Mouse (Mus musculus): ENCODE results near the gene Spata31d1d. TPM values are rescaled to one million over a fixed set of nuclear protein-coding genes. Genes with fewer than 3 reads are reported as not detected.

Spata31d1d gene
- polyA plus RNA-seq, 1 experiment from 2014 or later = not detected

DNA sequence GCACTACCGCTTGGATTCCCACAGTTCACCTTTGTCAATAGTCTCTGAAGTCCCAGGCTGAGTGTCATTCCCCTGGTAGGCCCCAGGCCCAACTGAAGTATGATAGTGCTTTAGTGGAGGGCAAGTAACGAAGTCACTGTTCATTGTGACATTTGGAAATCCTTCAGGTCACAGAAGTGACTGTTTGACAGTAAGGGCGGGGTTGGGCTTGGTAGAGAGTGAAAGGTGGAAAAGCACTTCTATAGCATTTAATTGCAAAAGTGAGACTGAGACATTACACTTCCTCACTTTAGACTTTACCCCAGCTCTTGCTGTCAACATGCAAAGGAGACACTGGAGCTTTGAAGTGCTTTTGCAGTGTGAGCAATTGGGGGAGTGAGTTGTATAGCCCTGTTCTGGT is 37.5 kb downstream of the Spata31d1d start, which contains the start of gene 4921517D22Rik:
TSS of gene 4921517D22Rik (minus strand) at position 101 of the 400 bp plus-strand sequence.
- H3K4me2 ChIP-seq (replicated peaks) = no peak within 1 kb of the TSS
- no peaks in the 10 kb centered on the region for H3K9me3 ChIP-seq (replicated peaks)
- H3K4me1 ChIP-seq = 0 out of 2 replicates have a peak, but pooled peaks cover 2% of the 10 kb centered on the region
- no peaks in the 10 kb centered on the region for H3K36me3 ChIP-seq
- ATAC-seq (ENCODE audit: low FRiP score) = no peak
- H3K4me3 ChIP-seq = no peak within 1 kb of the TSS
- 87% methylated on average over 3 of the region's 3 CpGs for WGBS
- H3K27me3 ChIP-seq = peaks cover 9% of the 10 kb centered on the region; the same call in 1 of the 2 replicates
- H3K27ac ChIP-seq = no peak within 1 kb of the TSS
- H3K9ac ChIP-seq = no peak within 1 kb of the TSS

DNA sequence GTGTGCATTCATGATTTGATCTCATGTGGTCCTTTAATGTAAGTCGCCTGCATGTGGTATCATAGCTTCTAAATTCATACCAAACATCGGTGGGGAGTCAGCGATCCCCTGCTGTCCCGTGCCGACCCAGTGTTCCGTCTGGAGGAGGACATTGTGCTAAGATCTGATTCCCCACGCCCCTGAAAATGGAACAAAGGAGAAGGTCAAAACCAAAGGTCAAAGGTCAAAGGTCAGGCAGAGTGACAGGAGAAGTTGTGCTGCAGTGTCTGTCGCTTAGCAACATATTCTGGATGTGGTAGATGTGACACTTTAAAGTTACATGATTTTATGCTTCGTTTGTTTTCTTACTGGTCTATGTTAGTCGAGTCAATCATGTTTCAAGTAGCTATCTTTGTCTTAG is 40.1 kb downstream of the Spata31d1d start:
- no peak overlapping the region for H3K9ac ChIP-seq
- H3K27me3 ChIP-seq = peaks cover 9% of the 10 kb centered on the region; the same call in 1 of the 2 replicates
- no peak overlapping the region for H3K4me2 ChIP-seq (replicated peaks)
- H3K4me3 ChIP-seq = no peak overlapping the region
- H3K4me1 ChIP-seq = 0 out of 2 replicates have a peak, but pooled peaks cover 2% of the 10 kb centered on the region
- H3K27ac ChIP-seq = no peak overlapping the region
- H3K36me3 ChIP-seq = no peaks in the 10 kb centered on the region
- WGBS = 32% methylated on average over 10 of the region's 10 CpGs
- no peaks in the 10 kb centered on the region for H3K9me3 ChIP-seq (replicated peaks)
- ATAC-seq (ENCODE audit: low FRiP score) = no peak

DNA sequence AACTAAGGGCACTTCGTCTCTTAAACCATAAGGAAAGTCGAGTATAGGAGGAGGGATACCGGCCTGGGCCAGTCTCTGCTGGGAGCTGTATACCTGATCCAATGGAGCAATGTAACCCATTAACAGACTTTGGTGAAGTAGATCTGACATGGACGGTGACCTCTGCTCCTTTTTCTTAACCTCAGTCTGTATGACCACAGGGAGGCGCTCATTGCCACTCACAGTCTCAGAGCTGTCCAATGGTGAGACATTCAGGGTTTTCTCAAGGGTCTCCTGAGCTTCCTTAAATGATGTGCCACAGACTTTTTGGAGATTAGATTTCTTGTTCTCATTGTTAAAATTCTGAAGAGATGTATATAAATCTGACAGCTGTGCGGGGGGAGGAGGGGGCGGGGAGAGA is 41.0 kb downstream of the Spata31d1d start:
- H3K4me3 ChIP-seq = no peak overlapping the region
- H3K9ac ChIP-seq = no peak overlapping the region
- H3K36me3 ChIP-seq = no peaks in the 10 kb centered on the region
- H3K27ac ChIP-seq = no peak overlapping the region
- WGBS = 81% methylated on average over 7 of the region's 7 CpGs
- H3K4me1 ChIP-seq = 0 out of 2 replicates have a peak, but pooled peaks cover 2% of the 10 kb centered on the region
- H3K9me3 ChIP-seq (replicated peaks) = no peaks in the 10 kb centered on the region
- H3K27me3 ChIP-seq = peaks cover 9% of the 10 kb centered on the region; the same call in 1 of the 2 replicates
- ATAC-seq (ENCODE audit: low FRiP score) = no peak
- no peak overlapping the region for H3K4me2 ChIP-seq (replicated peaks)

DNA sequence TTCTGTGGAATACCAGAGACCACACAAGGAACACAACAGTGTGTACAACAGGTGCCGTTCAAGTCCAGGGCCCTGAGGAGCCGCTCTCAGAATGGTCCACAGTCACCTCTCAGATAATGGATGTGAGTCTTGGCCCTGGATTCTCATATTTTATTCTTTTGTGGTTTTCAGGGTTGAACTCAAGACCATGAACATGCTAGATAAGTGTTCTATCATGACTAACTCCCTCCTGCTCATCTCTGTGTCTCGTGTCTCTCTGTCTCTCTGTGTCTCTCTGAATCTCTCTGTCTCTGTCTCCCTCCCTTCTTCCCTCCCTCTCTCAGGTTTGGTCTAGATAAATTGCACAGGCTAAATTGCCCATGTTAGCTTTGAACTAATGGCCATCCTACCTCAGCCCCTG is 41.7 kb downstream of the Spata31d1d start:
- no peaks in the 10 kb centered on the region for H3K36me3 ChIP-seq
- H3K4me1 ChIP-seq = 0 out of 2 replicates have a peak, but pooled peaks cover 2% of the 10 kb centered on the region
- H3K27ac ChIP-seq = no peak overlapping the region
- H3K9ac ChIP-seq = no peak overlapping the region
- WGBS = 96% methylated on average over 3 of the region's 3 CpGs
- H3K4me2 ChIP-seq (replicated peaks) = no peak overlapping the region
- no peak overlapping the region for H3K4me3 ChIP-seq
- no peaks in the 10 kb centered on the region for H3K9me3 ChIP-seq (replicated peaks)
- no peak for ATAC-seq (ENCODE audit: low FRiP score)
- peaks cover 9% of the 10 kb centered on the region; the same call in 1 of the 2 replicates for H3K27me3 ChIP-seq

DNA sequence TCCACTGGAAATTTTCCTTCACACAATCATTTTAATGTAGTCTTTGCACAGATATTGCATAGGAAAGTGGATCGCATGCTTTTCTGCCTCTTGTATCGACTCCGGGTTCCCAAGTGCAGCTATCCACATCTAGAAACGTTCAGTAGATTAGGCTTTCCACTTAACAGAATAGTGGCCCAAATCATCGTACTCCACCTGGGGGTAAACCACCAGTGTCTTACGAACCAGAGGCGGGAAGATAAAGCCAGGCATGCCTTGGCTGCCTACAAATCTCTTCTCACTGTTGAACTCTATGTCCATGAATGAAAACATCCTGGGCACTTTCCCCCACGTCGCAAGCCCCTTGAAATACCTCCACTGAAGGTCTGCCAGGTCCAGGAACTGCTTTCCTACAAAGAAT is 42.2 kb downstream of the Spata31d1d start:
- Histone ChIP-seq H3K9me3 (replicated peaks) (no peaks in the 10 kb centered on the region), H3K4me1 (0 out of 2 replicates have a peak, but pooled peaks cover 2% of the 10 kb centered on the region), H3K4me3 (no peak overlapping the region), H3K9ac (no peak overlapping the region), H3K4me2 (replicated peaks) (no peak overlapping the region), H3K27ac (no peak overlapping the region), H3K36me3 (no peaks in the 10 kb centered on the region), H3K27me3 (peaks cover 9% of the 10 kb centered on the region; the same call in 1 of the 2 replicates)
- no peak for ATAC-seq (ENCODE audit: low FRiP score)
- 91% methylated on average over 9 of the region's 9 CpGs for WGBS

DNA sequence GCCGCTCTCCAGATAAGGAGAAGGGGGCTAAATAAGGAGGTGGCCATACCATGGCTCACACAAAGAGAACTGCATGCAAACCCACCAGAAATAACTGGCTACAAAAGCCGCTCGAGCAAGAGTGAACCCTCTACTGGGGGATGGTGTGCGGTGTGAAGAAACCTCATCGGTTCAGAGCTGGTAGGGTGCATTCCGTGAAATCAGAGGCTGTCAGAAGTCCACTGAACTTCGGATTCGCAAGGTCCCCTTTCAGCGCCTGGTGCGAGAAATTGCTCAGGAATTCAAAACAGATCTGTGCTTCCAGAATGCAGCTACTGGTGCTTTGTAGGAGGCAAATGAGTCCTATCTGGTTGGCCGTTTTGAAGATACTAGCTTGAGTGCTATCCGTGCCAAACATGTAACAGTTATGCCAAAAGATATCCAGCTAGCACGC is 43.2 kb downstream of the Spata31d1d start:
- no peak for ATAC-seq (ENCODE audit: low FRiP score)
- Histone ChIP-seq H3K36me3 (no peaks in the 10 kb centered on the region), H3K27ac (no peak overlapping the region), H3K27me3 (peaks cover 5% of the 10 kb centered on the region; the same call in 1 of the 2 replicates), H3K9me3 (replicated peaks) (no peaks in the 10 kb centered on the region), H3K4me1 (0 out of 2 replicates have a peak, but pooled peaks cover 2% of the 10 kb centered on the region), H3K4me2 (replicated peaks) (no peak overlapping the region), H3K4me3 (no peak overlapping the region), H3K9ac (no peak overlapping the region)
- 63% methylated on average over 13 of the region's 13 CpGs for WGBS

DNA sequence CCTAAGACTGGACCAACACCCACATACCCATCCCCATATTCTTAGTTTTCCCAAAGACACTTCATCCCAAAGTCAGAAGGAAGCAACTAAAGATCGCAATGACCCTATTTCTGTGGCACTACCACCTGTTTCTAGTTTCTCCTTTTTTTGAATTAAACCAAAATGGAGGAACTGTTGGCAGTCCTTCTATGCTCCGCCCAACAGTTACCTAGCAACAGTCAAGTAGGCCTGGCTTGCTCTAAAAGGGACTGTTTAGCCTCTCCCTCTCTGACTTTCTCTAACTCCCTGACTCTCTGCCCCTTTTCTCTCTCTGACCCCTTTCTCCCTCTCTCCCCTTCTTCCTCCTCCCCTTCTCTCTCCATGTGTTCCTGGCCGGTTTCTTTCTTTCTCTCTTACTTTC is 46.3 kb downstream of the Spata31d1d start:
- Histone ChIP-seq H3K4me3 (no peak overlapping the region), H3K27ac (no peak overlapping the region), H3K9ac (no peak overlapping the region), H3K4me2 (replicated peaks) (no peak overlapping the region), H3K4me1 (no peaks in the 10 kb centered on the region), H3K9me3 (replicated peaks) (no peaks in the 10 kb centered on the region), H3K36me3 (no peaks in the 10 kb centered on the region), H3K27me3 (no peaks in the 10 kb centered on the region)
- no peak for ATAC-seq (ENCODE audit: low FRiP score)
- WGBS = 81% methylated on average over 3 of the region's 3 CpGs

DNA sequence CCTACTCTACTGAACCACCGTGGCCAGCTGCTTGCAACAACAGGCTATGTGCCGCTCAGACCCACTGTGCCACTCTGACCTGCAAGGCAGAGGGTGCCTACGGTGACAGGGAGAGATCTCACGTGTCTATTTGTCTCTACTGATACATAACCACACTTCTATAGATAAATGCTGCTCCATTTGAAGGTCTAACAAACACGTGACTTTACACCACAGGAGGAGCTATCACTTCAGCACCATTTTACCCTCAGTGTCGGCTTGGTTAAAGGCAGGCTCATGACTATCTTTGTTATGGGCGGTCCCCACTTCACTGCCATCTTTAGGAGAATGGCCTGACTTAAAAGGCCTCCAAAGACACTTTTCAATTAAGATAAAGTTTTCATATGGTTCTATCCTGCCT is 48.9 kb downstream of the Spata31d1d start:
- WGBS = 37% methylated on average over 7 of the region's 7 CpGs
- H3K9me3 ChIP-seq (replicated peaks) = no peaks in the 10 kb centered on the region
- no peak overlapping the region for H3K9ac ChIP-seq
- ATAC-seq (ENCODE audit: low FRiP score) = no peak
- no peak overlapping the region for H3K4me3 ChIP-seq
- H3K36me3 ChIP-seq = no peaks in the 10 kb centered on the region
- no peak overlapping the region for H3K4me2 ChIP-seq (replicated peaks)
- no peaks in the 10 kb centered on the region for H3K4me1 ChIP-seq
- no peak overlapping the region for H3K27ac ChIP-seq
- H3K27me3 ChIP-seq = no peaks in the 10 kb centered on the region

DNA sequence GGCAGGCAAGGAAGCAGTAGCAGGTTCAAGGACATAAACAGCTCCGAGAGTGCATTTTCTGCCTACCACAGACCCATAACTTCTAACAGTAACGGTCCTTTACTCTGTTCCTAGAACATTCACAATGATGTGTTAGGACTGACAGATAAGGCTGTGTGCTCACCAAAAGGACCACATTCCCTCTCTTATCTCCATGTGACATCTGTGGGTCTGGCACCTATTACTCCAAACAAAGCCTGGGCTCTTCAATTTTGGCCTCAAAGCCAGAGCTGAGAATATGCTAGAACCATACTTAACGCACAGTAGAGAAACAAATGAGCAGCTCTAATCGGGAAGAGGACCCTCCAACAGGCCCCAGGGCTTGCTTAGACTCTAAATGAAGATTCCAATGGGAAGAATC is 51.6 kb downstream of the Spata31d1d start:
- Histone ChIP-seq H3K4me2 (replicated peaks) (no peak overlapping the region), H3K4me3 (no peak overlapping the region), H3K9ac (no peak overlapping the region), H3K27ac (no peak overlapping the region), H3K9me3 (replicated peaks) (no peaks in the 10 kb centered on the region), H3K4me1 (no peaks in the 10 kb centered on the region), H3K27me3 (no peaks in the 10 kb centered on the region), H3K36me3 (no peaks in the 10 kb centered on the region)
- ATAC-seq (ENCODE audit: low FRiP score) = no peak
- 82% methylated on average over 4 of the region's 4 CpGs for WGBS

DNA sequence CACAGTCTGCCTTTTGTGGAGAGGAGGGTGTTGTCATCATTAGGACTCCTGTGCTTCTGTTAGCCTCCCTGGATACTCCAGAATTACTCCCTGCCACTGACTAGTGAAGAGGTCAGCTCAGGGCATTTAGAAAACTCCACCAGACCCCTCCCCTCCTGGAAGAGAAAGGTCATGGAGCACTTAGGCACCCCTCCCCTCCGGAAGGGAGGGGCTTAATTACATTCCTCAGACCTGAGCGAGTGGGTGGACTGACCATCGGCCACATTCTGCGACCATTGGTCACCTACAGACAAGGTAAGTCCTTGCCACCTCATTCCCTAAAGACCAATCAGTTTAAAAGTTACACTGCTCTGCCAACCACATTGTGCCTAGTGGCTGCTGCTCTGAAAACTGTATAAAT is 52.2 kb downstream of the Spata31d1d start:
- ATAC-seq (ENCODE audit: low FRiP score) = no peak

DNA sequence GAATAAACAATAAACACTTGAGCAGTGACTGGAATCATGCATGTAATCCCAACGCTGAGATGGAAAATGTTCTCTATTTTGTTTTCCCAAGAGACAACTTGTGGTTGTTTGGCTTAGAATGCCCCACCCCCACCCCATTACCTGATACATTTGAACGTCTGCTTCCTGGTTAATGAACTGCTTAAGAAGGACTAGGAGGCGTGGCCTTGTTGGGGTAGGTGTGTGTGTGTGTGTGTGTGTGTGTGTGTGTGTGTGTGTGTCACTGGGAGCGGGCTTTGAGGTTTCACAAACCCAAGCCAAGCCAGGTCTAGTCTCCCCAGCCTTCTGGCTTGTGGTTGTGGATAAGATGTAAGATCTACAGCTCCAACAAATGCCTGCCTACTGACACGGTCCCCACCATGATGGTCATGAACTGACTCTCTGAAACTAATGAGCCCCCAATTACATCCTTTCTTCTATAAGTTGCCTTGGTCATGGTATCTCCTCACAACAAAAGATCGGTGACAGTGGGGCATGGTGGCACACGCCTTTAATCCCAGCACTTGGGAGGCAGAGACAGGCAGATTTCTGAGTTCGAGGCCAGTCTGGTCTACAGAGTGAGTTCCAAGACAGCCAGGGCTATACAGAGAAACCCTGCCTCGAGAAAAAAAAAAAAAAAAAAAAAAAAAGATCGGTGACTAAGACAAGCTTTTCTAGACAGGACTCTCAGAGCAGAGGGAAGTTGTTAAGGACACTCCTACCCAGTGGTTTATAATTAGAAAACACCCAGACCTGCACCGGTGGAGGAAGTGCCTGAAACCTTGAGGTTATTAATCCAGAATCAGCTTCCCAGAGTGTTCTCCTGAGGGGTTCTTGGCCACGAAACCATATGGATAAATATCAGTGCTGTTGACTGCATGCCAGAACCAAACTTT is 55.0 kb downstream of the Spata31d1d start:
- Histone ChIP-seq H3K9ac (no peak overlapping the region), H3K4me3 (no peak overlapping the region), H3K4me2 (replicated peaks) (no peak overlapping the region), H3K27ac (no peak overlapping the region), H3K27me3 (no peaks in the 10 kb centered on the region), H3K36me3 (no peaks in the 10 kb centered on the region), H3K4me1 (peaks cover 15% of the 10 kb centered on the region), H3K9me3 (replicated peaks) (no peaks in the 10 kb centered on the region)
- 77% methylated on average over 12 of the region's 12 CpGs for WGBS
- no peak for ATAC-seq (ENCODE audit: low FRiP score)

More for the DNA sequence above, 52.2 kb downstream of the Spata31d1d start:
- Histone ChIP-seq H3K36me3 (no peaks in the 10 kb centered on the region), H3K27ac (no peak overlapping the region), H3K4me1 (no peaks in the 10 kb centered on the region; the same call in 1 of the 2 replicates), H3K9ac (no peak overlapping the region), H3K4me2 (replicated peaks) (no peak overlapping the region), H3K4me3 (no peak overlapping the region), H3K27me3 (no peaks in the 10 kb centered on the region), H3K9me3 (replicated peaks) (no peaks in the 10 kb centered on the region)
- 55% methylated on average over 4 of the region's 4 CpGs for WGBS

Measured in hindbrain, embryonic 12.5 days (tissue).